9 mouse cellular contexts compared by ENCODE assay signal in genomic region chr15:84557189-84557921, GRCm38 (mm10). TPM values are rescaled to one million over a fixed set of nuclear protein-coding genes. Genes with fewer than 3 reads are reported as not detected.
DNase-seq lines count a peak whose midpoint lies in the region; ATAC-seq and TF ChIP-seq lines count a peak whose summit lies in the region.
"Had no signal": no experiment of that assay in that cellular context is flagged by ENCODE, and none has a peak within 500 bp of the region (broad histone marks: within the 10 kb centered on the region; RNA-seq: fewer than 3 reads in every experiment).

Gene Rtl6 (minus strand): TSS chr15:84557823.

- peak within 1 kb of the TSS; percentile 71 for H3K4me2 ChIP-seq in neural tube, embryonic 15.5 days

- H3K4me3 ChIP-seq in ES-Bruce4 (ENCODE audit: low read depth, low read length) = peak within 1 kb of the TSS; percentile 68
- H3K4me3 ChIP-seq in cerebellum, adult 2 months (replicated peaks; ENCODE audit: insufficient read depth, low read depth, low read length) = peak within 1 kb of the TSS; percentile 49
- peak within 1 kb of the TSS; percentile 79 for H3K4me3 ChIP-seq in layer of hippocampus, adult 2 months
- peak within 1 kb of the TSS; percentile 65 for H3K4me3 ChIP-seq in neural tube, embryonic 15.5 days (replicated peaks)
- peak within 1 kb of the TSS; percentile 92 for H3K4me3 ChIP-seq in testis, adult 2 months (ENCODE audit: control insufficient read depth, low read depth, low read length)

- no peaks in the 10 kb centered on the region for H3K27me3 ChIP-seq in ES-Bruce4 (ENCODE audit: control insufficient read depth, insufficient read depth, low read length, poor library complexity, severe bottlenecking)
- no peaks in the 10 kb centered on the region for H3K27me3 ChIP-seq in cerebellum, adult 2 months (ENCODE audit: control insufficient read depth, insufficient read depth, low read length)
- H3K27me3 ChIP-seq in neural tube, embryonic 15.5 days (replicated peaks) = 0 out of 2 replicates have a peak, but pooled peaks cover 3% of the 10 kb centered on the region
- no peaks in the 10 kb centered on the region for H3K27me3 ChIP-seq in testis, adult 2 months (ENCODE audit: control insufficient read depth, insufficient read depth, low read length)
- H3K27me3 ChIP-seq: Patski had no signal

- ATAC-seq in frontal cortex, adult (ENCODE audit: low TSS enrichment) = peak; percentile 97
- ATAC-seq in hematopoietic stem cell, adult 5-6 weeks (replicated peaks in 1 of 2; ENCODE audit: insufficient read depth in 1 of 2, low FRiP score in 2 of 2, low TSS enrichment in 1 of 2, low read depth in 1 of 2, poor library complexity in 2 of 2, severe bottlenecking in 2 of 2) = peak; percentile 72 to 77; a peak in 3 of 4 replicates
- ATAC-seq in neural tube, embryonic 15.5 days (ENCODE audit: low FRiP score) = peak; percentile 94
- ATAC-seq: Patski had no signal

- peak within 1 kb of the TSS; percentile 40 for H3K9ac ChIP-seq in ES-Bruce4 (ENCODE audit: low read depth, poor library complexity, severe bottlenecking)
- H3K9ac ChIP-seq in neural tube, embryonic 15.5 days (replicated peaks) = peak within 1 kb of the TSS; percentile 71

- no peak for TF ChIP-seq CTCF in ES-Bruce4 (IDR thresholded peaks at IDR 0.05; ENCODE audit: low read depth, low read length)
- no peak for TF ChIP-seq CTCF in cerebellum, adult 2 months (IDR thresholded peaks at IDR 0.05; ENCODE audit: borderline replicate concordance, insufficient read depth, low read depth, low read length)
- TF ChIP-seq CTCF in layer of hippocampus, adult 2 months (conservative IDR thresholded peaks at IDR 0.05) = no peak
- TF ChIP-seq CTCF in testis, adult 2 months (IDR thresholded peaks at IDR 0.05; ENCODE audit: control insufficient read depth, insufficient read depth, insufficient replicate concordance, low read depth, low read length) = no peak

- H3K9me3 ChIP-seq in ES-Bruce4 (replicated peaks; ENCODE audit: control insufficient read depth, insufficient read depth, low read length, poor library complexity, severe bottlenecking) = no peaks in the 10 kb centered on the region
- no peaks in the 10 kb centered on the region for H3K9me3 ChIP-seq in neural tube, embryonic 15.5 days (replicated peaks)

- H3K4me1 ChIP-seq in ES-Bruce4 (ENCODE audit: control insufficient read depth, insufficient read depth, low read length) = no peaks in the 10 kb centered on the region
- H3K4me1 ChIP-seq in cerebellum, adult 2 months (ENCODE audit: control insufficient read depth, insufficient read depth, low read length) = no peaks in the 10 kb centered on the region; the same call in 1 of the 2 replicates
- H3K4me1 ChIP-seq in neural tube, embryonic 15.5 days = peaks cover 47% of the 10 kb centered on the region
- H3K4me1 ChIP-seq in testis, adult 2 months (ENCODE audit: control insufficient read depth, insufficient read depth, low read length) = peaks cover 11% of the 10 kb centered on the region

- no peak for TF ChIP-seq EP300 in ES-Bruce4 (IDR thresholded peaks at IDR 0.05; ENCODE audit: insufficient read depth, low read depth, low read length)

- peak; percentile 91 to 95 for DNase-seq in cerebellum, adult 2 months
- DNase-seq in layer of hippocampus, adult 2 months (ENCODE audit: low spot score in 2 of 2) = peak; percentile 83 to 90
- DNase-seq in lung, adult 18-20 months = peak; percentile 84 to 89

- H3K27ac ChIP-seq in ES-Bruce4 (ENCODE audit: insufficient read depth, low read length) = no peak within 1 kb of the TSS
- peak within 1 kb of the TSS; percentile 14; the same call in 1 of the 2 replicates for H3K27ac ChIP-seq in cerebellum, adult 2 months (ENCODE audit: insufficient read depth, low read length)
- peak within 1 kb of the TSS; percentile 98 for H3K27ac ChIP-seq in layer of hippocampus, adult 2 months
- peak within 1 kb of the TSS; percentile 88 for H3K27ac ChIP-seq in neural tube, embryonic 15.5 days (replicated peaks)
- H3K27ac ChIP-seq in testis, adult 2 months (ENCODE audit: control insufficient read depth, insufficient read depth, low read depth, low read length) = peak within 1 kb of the TSS; percentile 83

- TF ChIP-seq POLR2A in ES-Bruce4 (IDR thresholded peaks at IDR 0.05; ENCODE audit: insufficient read depth, low read length) = no peak
- 0 out of 2 replicates have a peak, but pooled peaks have one; percentile 20 for TF ChIP-seq POLR2A in cerebellum, adult 2 months (IDR thresholded peaks at IDR 0.05; ENCODE audit: borderline replicate concordance, insufficient read depth, low read length)
- TF ChIP-seq POLR2A in testis, adult 2 months (IDR thresholded peaks at IDR 0.05; ENCODE audit: control insufficient read depth, low read depth, low read length) = peak; percentile 56

- H3K36me3 ChIP-seq in ES-Bruce4 (ENCODE audit: control insufficient read depth, insufficient read depth, low read length, poor library complexity, severe bottlenecking) = no peaks in the 10 kb centered on the region
- H3K36me3 ChIP-seq in neural tube, embryonic 15.5 days = peaks cover 31% of the 10 kb centered on the region
- H3K36me3 ChIP-seq in testis, adult 2 months (ENCODE audit: control insufficient read depth, insufficient read depth, low read length) = no peaks in the 10 kb centered on the region

- WGBS in cerebellum, adult 2 months = 8% methylated on average over 59 of the region's 59 CpGs
- WGBS in neural tube, embryonic 15.5 days = 10% methylated on average over 59 of the region's 59 CpGs

RNA-seq across cellular contexts. Expression of gene Rtl6, which starts in this region (rescaled TPM):
- polyA plus RNA-seq in ES-Bruce4 (2011; ENCODE audit: insufficient read depth, insufficient read length, low read depth, missing spikeins) = 5.0 and 5.1 TPM in 2 replicates
- 21.6 and 22.6 TPM in 2 replicates for polyA plus RNA-seq in cerebellum, adult 2 months (2012; rRNA removed)
- total RNA-seq in hematopoietic stem cell, adult 5-6 weeks (2017) = 3.7 and 7.1 TPM in 2 replicates
- total RNA-seq in layer of hippocampus, adult 2 months (2021) = 10 to 100 TPM; 55.2 to 56.7 TPM
- polyA plus RNA-seq in neural tube, embryonic 15.5 days (2015; fragmentation: Nextera tagmentation; extraction: Ambion mirVana) = 46.5 and 55.0 TPM in 2 replicates
- 32.1 and 34.3 TPM in 2 replicates for polyA plus RNA-seq in testis, adult 2 months (2012; rRNA removed)
